Mouse (Mus musculus): Measurements from ENCODE around the gene Chrd.

The Chrd gene

GRCm38 (mm10) chr16:20732925-20733730 lies at the start of gene Chrd:
Gene Chrd, plus strand, starts transcription at chr16:20733127.
- ChIA-PET POLR2A (interaction anchor here in 3 of 4 experiments (0.6 to 3.8 kb wide), 5 partner anchors 8 to 31 kb away, joined by 3 to 13 read pairs (median 3); partner anchors contain the start of genes Clcn2 (in 1 of the 3) and Polr2h (in 1 of the 3)), CTCF (interaction anchor here in 2 of 4 experiments (0.5 to 1.5 kb wide), 3 partner anchors 9 to 42 kb away, joined by 3 to 7 read pairs (median 3); no protein-coding TSS in a partner anchor)

- ChIA-PET CTCF (interaction anchor here in 1 of 4 experiments (0.8 kb wide), 1 partner anchor 175 kb away, joined by 3 read pairs; no protein-coding TSS in a partner anchor), POLR2A (interaction anchor here (0.6 to 14.3 kb wide), 22 partner anchors 10 to 192 kb away, joined by 3 to 298 read pairs (median 4); partner anchors contain the start of genes Dvl3 (in 2 of the 4), Abcf3 (in 1 of the 4), Eif2b5 (in 1 of the 4) and Eif4g1 (in 1 of the 4))
Observed at GRCm38 (mm10) chr16:20690774-20691173, 42.2 kb upstream of the Chrd start.

DNA sequence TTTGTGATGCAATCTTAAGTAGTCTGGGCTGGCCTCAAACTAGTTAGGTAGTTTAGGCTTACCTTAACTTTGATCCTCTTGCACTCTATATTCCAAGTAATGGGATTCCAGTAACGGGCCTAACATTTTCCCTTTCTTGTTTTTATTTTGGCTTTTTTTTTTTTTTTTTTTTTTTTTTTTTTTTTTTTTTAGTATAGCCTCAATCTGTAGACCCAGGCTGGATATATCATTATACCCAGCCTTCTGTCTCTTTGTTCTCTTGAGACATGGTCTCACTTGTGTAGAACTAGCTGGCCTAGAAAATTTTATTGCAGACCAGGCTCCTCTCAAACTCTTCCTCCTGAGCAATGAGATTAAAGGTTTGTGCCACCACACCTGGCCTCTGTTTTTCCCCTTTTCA lies 41.3 kb upstream of the Chrd start:
- CTCF ChIA-PET = interaction anchor here in 1 of 4 experiments (1.4 kb wide), 1 partner anchor 11 kb away, joined by 6 read pairs; no protein-coding TSS in a partner anchor

GRCm38 (mm10) chr16:20692241-20692965 lies 40.5 kb upstream of the Chrd start:
- ChIA-PET POLR2A (interaction anchor here (1.0 to 14.3 kb wide), 26 partner anchors 9 to 701 kb away, joined by 3 to 298 read pairs (median 4); partner anchors contain the start of genes Abcf3 (in 1 of the 4), Clcn2 (in 1 of the 4), Dvl3 (in 1 of the 4) and Eif2b5 (in 1 of the 4)), CTCF (interaction anchor here in 1 of 4 experiments (1.4 kb wide), 1 partner anchor 10 kb away, joined by 6 read pairs; no protein-coding TSS in a partner anchor)

More for the DNA sequence above, 41.3 kb upstream of the Chrd start:
- POLR2A ChIA-PET = interaction anchor here (0.6 to 14.3 kb wide), 19 partner anchors 8 to 701 kb away, joined by 3 to 298 read pairs (median 4); partner anchors contain the start of genes Abcf3 (in 1 of the 4), Clcn2 (in 1 of the 4), Dvl3 (in 1 of the 4) and Eif4g1 (in 1 of the 4)

DNA sequence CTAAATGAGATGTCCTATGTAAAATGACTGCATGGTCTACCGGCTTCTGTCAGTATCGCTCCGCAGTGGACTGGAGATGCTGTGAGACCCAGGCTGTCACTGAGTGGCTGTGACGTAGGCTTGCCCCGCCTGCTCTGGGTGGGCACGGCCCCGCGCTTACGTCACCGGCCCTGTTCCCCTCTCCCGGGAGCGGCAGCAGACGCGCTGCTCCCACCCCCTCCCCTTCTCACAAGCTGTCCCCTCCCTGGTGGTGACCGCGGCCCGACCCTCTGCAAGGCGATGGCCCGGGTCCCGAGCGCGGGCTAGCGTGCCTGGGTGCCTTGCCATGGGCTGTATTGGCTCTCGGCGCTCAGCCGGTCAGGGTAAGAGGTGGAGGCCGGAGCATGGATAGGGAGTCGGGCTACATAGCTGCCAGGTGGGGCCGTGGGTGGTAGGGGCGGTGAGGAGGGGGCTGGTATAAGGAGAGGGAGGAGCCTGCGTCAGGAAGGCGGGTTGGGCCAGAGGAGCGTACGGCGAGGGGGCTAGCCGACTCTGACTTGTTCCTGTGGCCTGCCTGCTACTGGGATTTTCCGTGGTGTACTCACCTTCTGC lies 39.7 kb upstream of the Chrd start, which contains the start of gene Fam131a:
Fam131a (plus strand) TSS at position 131 of the 591 bp plus-strand sequence.
- CTCF ChIA-PET = interaction anchor here (0.5 to 1.4 kb wide), 8 partner anchors 9 to 205 kb away, joined by 3 to 6 read pairs (median 4); partner anchors contain the start of gene Clcn2 (in 1 of the 4)
- POLR2A ChIA-PET = interaction anchor here (0.6 to 14.3 kb wide), 27 partner anchors 9 to 1558 kb away, joined by 3 to 298 read pairs (median 4); partner anchors contain the start of genes Clcn2 (in 1 of the 4), Dvl3 (in 1 of the 4), Eif2b5 (in 1 of the 4) and Polr2h (in 1 of the 4)

DNA sequence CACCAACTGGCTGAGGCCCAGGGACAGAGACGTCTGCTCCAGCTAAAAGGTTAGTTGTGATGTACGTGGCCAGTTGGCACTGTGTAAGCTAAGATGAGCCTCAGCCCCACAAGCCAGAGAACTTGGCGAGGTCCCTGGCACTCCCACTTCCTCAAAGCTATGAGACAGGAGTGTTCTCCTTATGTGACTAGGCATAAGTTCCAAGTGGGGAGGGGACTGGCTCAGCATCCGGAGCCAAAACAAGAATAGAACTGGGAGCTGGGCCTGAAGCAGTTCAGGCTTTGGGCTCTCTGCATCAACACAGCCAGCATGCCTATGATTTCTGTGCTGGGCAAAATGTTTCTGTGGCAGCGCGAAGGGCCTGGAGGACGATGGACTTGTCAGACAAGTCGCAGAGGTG lies 38.1 kb upstream of the Chrd start:
- CTCF ChIA-PET = no interaction called here
- POLR2A ChIA-PET = interaction anchor here in 2 of 4 experiments (1.0 to 14.3 kb wide), 6 partner anchors 10 to 197 kb away, joined by 4 to 298 read pairs (median 8); partner anchors contain the start of genes Clcn2 (in 1 of the 2), Dvl3 (in 1 of the 2), Eif2b5 (in 1 of the 2) and Polr2h (in 1 of the 2)

- CTCF ChIA-PET = no interaction called here
- POLR2A ChIA-PET = no interaction called here
Observed at GRCm38 (mm10) chr16:20695622-20696323, 37.2 kb upstream of the Chrd start.

DNA sequence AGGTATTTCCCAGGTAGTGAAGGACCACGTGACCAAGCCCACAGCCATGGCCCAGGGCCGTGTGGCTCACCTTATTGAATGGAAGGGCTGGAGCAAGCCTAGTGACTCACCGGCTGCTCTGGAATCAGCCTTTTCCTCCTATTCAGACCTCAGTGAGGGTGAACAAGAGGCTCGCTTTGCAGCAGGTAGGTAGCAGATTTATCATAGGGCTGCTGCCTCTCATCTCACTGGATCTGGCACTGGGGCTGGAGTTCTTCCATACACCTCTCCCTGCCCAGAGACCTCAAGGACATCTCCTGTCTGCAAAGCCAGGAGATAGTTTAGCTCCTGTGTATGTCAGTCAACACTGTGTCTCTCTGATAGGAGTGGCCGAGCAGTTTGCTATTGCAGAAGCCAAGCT lies 33.7 kb upstream of the Chrd start:
- POLR2A ChIA-PET = interaction anchor here in 3 of 4 experiments (0.6 to 7.7 kb wide), 10 partner anchors 9 to 485 kb away, joined by 3 to 116 read pairs (median 10); partner anchors contain the start of genes Clcn2 (in 1 of the 3), Polr2h (in 1 of the 3) and Psmd2 (in 1 of the 3)
- CTCF ChIA-PET = interaction anchor here in 2 of 4 experiments (0.7 to 0.9 kb wide), 2 partner anchors 63 to 190 kb away, joined by 3 to 4 read pairs; no protein-coding TSS in a partner anchor

- CTCF ChIA-PET = interaction anchor here in 2 of 4 experiments (0.6 to 1.7 kb wide), 4 partner anchors 10 to 191 kb away, joined by 3 to 6 read pairs (median 4); no protein-coding TSS in a partner anchor
Observed at GRCm38 (mm10) chr16:20700036-20700435, 32.9 kb upstream of the Chrd start.

DNA sequence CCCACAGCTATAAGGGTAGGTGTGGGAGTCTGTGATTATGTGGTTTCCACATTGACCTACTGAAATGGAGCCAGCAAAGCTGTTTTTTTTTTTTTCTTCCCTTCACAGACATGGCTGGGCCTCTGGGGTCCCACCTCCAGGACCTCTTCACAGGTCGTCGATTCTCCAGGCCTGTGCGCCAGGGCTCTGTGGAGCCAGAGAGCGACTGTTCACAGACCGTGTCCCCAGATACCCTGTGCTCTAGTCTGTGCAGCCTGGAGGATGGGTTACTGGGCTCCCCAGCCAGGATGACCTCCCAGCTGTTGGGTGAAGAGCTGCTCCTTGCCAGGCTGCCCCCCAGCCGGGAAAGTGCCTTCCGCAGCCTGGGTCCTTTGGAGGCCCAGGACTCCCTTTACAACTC lies 31.6 kb upstream of the Chrd start:
- POLR2A ChIA-PET = interaction anchor here (0.6 to 7.7 kb wide), 40 partner anchors 9 to 494 kb away, joined by 3 to 116 read pairs (median 5); partner anchors contain the start of genes Ap2m1 (in 2 of the 4), Clcn2 (in 2 of the 4), Fam131a (in 2 of the 4) and Polr2h (in 2 of the 4)
- CTCF ChIA-PET = interaction anchor here (0.6 to 4.3 kb wide), 17 partner anchors 8 to 1343 kb away, joined by 3 to 30 read pairs (median 4); partner anchors contain the start of genes Clcn2 (in 2 of the 4) and Polr2h (in 2 of the 4)

More at GRCm38 (mm10) chr16:20700036-20700435, 32.9 kb upstream of the Chrd start:
- POLR2A ChIA-PET = interaction anchor here in 3 of 4 experiments (0.9 to 7.7 kb wide), 12 partner anchors 8 to 194 kb away, joined by 3 to 116 read pairs (median 4); partner anchors contain the start of genes Clcn2 (in 1 of the 3), Dvl3 (in 1 of the 3), Fam131a (in 1 of the 3) and Polr2h (in 1 of the 3)

DNA sequence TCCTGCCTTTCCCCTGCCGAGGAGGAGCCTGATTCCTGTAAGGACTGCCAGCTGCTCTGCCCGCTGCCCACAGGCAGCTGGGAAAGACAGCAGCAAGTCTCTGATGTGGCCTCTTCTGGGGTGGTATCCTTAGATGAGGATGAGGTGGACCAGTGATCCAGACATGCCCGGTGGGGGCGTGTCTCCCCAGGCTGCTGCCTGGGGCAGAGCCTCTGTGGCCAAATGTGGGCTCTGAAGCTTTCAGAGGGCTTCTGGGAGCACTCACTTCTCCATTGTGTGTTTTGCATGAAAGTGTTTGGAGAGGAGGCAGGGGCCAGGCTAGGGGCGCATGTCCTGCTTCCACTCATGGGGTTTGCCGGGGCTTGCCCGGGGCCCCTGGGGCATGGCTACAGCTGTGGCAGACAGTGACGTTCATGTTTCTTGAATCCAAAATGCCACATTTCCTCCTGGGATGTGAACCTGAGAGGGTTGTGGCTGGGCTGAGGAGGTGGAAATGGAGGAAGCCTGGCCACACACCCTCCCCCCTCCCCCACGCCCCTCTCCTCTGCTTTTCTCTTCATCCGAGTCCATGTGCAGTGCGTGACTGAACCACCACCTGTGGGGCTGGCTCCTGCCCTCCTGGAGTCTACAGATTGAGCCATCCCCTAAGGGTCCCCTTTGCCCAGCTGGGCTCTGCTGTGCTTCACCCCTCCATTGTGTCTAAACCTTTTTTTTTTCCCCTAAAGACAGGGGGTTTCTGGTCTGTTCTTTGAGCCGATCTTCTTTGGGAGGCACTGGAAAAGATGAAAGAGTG lies 31.0 kb upstream of the Chrd start:
- CTCF ChIA-PET = interaction anchor here (0.6 to 4.3 kb wide), 45 partner anchors 8 to 1343 kb away, joined by 3 to 30 read pairs (median 4); partner anchors contain the start of genes Clcn2 (in 4 of the 4), Polr2h (in 4 of the 4), Abcf3 (in 1 of the 4) and Fam131a (in 1 of the 4)
- POLR2A ChIA-PET = interaction anchor here (0.6 to 7.7 kb wide), 64 partner anchors 9 to 942 kb away, joined by 3 to 116 read pairs (median 4); partner anchors contain the start of genes Ap2m1 (in 2 of the 4), Clcn2 (in 2 of the 4), Dvl3 (in 2 of the 4) and Fam131a (in 2 of the 4)

- POLR2A ChIA-PET = interaction anchor here (0.5 to 7.7 kb wide), 61 partner anchors 8 to 942 kb away, joined by 3 to 116 read pairs (median 4); partner anchors contain the start of genes Alg3 (in 2 of the 4), Clcn2 (in 2 of the 4), Eef1akmt4 (in 2 of the 4) and Fam131a (in 2 of the 4)
- CTCF ChIA-PET = interaction anchor here (0.6 to 4.3 kb wide), 40 partner anchors 8 to 543 kb away, joined by 3 to 30 read pairs (median 5); partner anchors contain the start of genes Clcn2 (in 4 of the 4), Polr2h (in 4 of the 4), Abcf3 (in 1 of the 4) and Fam131a (in 1 of the 4)
Observed at GRCm38 (mm10) chr16:20702522-20702893, 30.4 kb upstream of the Chrd start.

DNA sequence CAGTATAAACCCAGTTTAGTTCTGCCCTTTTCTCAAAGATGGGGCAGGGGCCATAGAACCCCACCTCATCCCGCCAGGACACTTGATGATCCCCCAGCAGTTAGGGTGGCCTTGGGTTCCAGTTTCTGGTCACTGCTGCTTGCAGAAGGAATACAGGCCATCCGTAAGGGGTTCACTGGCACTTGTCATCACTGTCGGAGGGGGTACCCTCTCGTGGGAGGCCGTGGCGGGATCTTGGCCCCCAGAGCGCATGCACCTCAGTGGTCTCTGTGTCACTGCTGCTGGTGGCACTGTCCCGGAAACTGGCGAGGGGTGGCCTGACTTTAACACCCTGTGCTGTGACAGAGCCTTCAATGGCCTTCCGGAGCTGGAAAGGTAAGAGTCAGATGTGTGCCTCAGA lies 29.9 kb upstream of the Chrd start:
- ChIA-PET POLR2A (interaction anchor here (0.5 to 7.7 kb wide), 53 partner anchors 8 to 943 kb away, joined by 3 to 116 read pairs (median 4); partner anchors contain the start of genes Alg3 (in 2 of the 4), Clcn2 (in 2 of the 4), Eef1akmt4 (in 2 of the 4) and Fam131a (in 2 of the 4)), CTCF (interaction anchor here (0.6 to 4.3 kb wide), 37 partner anchors 8 to 542 kb away, joined by 3 to 30 read pairs (median 5); partner anchors contain the start of genes Clcn2 (in 4 of the 4), Polr2h (in 4 of the 4), Abcf3 (in 1 of the 4) and Fam131a (in 1 of the 4))

GRCm38 (mm10) chr16:20703699-20704400 lies 29.1 kb upstream of the Chrd start:
- ChIA-PET POLR2A (interaction anchor here in 3 of 4 experiments (0.8 to 7.7 kb wide), 17 partner anchors 9 to 206 kb away, joined by 3 to 116 read pairs (median 6); partner anchors contain the start of genes Fam131a (in 2 of the 3), Alg3 (in 1 of the 3), Clcn2 (in 1 of the 3) and Eef1akmt4 (in 1 of the 3)), CTCF (interaction anchor here in 3 of 4 experiments (0.8 to 4.3 kb wide), 13 partner anchors 10 to 101 kb away, joined by 3 to 30 read pairs (median 6); partner anchors contain the start of genes Clcn2 (in 1 of the 3) and Polr2h (in 1 of the 3))

Measured in embryonic stem cell, embryonic (primary cell).